Mouse (Mus musculus): ENCODE measurements around the gene 6430628N08Rik. TPM values are rescaled to one million over a fixed set of nuclear protein-coding genes. Genes with fewer than 3 reads are reported as not detected.
A peak's percentile ranks its signal among the peaks of the same experiment; 100 is the strongest.

6430628N08Rik gene
- 0.23 TPM in 1 of 2 replicates, not detected in the other for polyA plus RNA-seq (2015; fragmentation: Nextera tagmentation; extraction: Ambion mirVana)

GRCm38 (mm10) chr4:115890553-115890952 is at the start of gene 6430628N08Rik:
6430628N08Rik (plus strand) TSS chr4:115890665.
- peak within 1 kb of the TSS; percentile 27 for H3K4me3 ChIP-seq (replicated peaks)
- H3K4me2 ChIP-seq (replicated peaks): peak within 1 kb of the TSS; percentile 49
- H3K4me1 ChIP-seq: peaks cover 9% of the 10 kb centered on the region
- under 1% methylated on average over 31 of the region's 31 CpGs for WGBS
- no peaks in the 10 kb centered on the region for H3K9me3 ChIP-seq (replicated peaks)
- H3K27me3 ChIP-seq: peaks cover 51% of the 10 kb centered on the region
- H3K9ac ChIP-seq: 0 out of 2 replicates have a peak within 1 kb of the TSS, but pooled peaks have one; percentile 1
- no peak within 1 kb of the TSS for H3K27ac ChIP-seq (replicated peaks)
- no peaks in the 10 kb centered on the region for H3K36me3 ChIP-seq
- no peak for ATAC-seq (ENCODE audit: insufficient number of reproducible peaks, low FRiP score, low TSS enrichment, low read depth)

GRCm38 (mm10) chr4:115840842-115841241 is 49.6 kb upstream of the 6430628N08Rik start:
- H3K27ac ChIP-seq (replicated peaks): no peak overlapping the region
- H3K36me3 ChIP-seq: no peaks in the 10 kb centered on the region
- no peaks in the 10 kb centered on the region for H3K9me3 ChIP-seq (replicated peaks)
- no peak overlapping the region for H3K9ac ChIP-seq
- no peak for ATAC-seq (ENCODE audit: insufficient number of reproducible peaks, low FRiP score, low TSS enrichment, low read depth)
- 91% methylated on average over 4 of the region's 4 CpGs for WGBS
- no peak overlapping the region for H3K4me3 ChIP-seq (replicated peaks)
- H3K4me1 ChIP-seq: peaks cover 8% of the 10 kb centered on the region
- H3K27me3 ChIP-seq: no peaks in the 10 kb centered on the region
- no peak overlapping the region for H3K4me2 ChIP-seq (replicated peaks)

GRCm38 (mm10) chr4:115846656-115847055 is 43.8 kb upstream of the 6430628N08Rik start:
- peaks cover 28% of the 10 kb centered on the region for H3K36me3 ChIP-seq
- no peak overlapping the region for H3K9ac ChIP-seq
- no peaks in the 10 kb centered on the region for H3K9me3 ChIP-seq (replicated peaks)
- ATAC-seq (ENCODE audit: insufficient number of reproducible peaks, low FRiP score, low TSS enrichment, low read depth): no peak
- 48% methylated on average over 2 of the region's 2 CpGs for WGBS
- H3K27ac ChIP-seq (replicated peaks): no peak overlapping the region
- no peak overlapping the region for H3K4me2 ChIP-seq (replicated peaks)
- no peaks in the 10 kb centered on the region for H3K27me3 ChIP-seq
- H3K4me1 ChIP-seq: 0 out of 2 replicates have a peak, but pooled peaks cover 3% of the 10 kb centered on the region
- H3K4me3 ChIP-seq (replicated peaks): no peak overlapping the region

GRCm38 (mm10) chr4:115847377-115847776 is 43.1 kb upstream of the 6430628N08Rik start:
- no peak for ATAC-seq (ENCODE audit: insufficient number of reproducible peaks, low FRiP score, low TSS enrichment, low read depth)
- H3K4me2 ChIP-seq (replicated peaks): no peak overlapping the region
- no peak overlapping the region for H3K27ac ChIP-seq (replicated peaks)
- 0 out of 2 replicates have a peak, but pooled peaks cover 3% of the 10 kb centered on the region for H3K4me1 ChIP-seq
- peaks cover 35% of the 10 kb centered on the region for H3K36me3 ChIP-seq
- no peak overlapping the region for H3K4me3 ChIP-seq (replicated peaks)
- WGBS: 40% methylated on average over 5 of the region's 5 CpGs
- H3K9me3 ChIP-seq (replicated peaks): no peaks in the 10 kb centered on the region
- no peak overlapping the region for H3K9ac ChIP-seq
- no peaks in the 10 kb centered on the region for H3K27me3 ChIP-seq

- 0 out of 2 replicates have a peak, but pooled peaks cover 3% of the 10 kb centered on the region for H3K4me1 ChIP-seq
- peaks cover 40% of the 10 kb centered on the region for H3K36me3 ChIP-seq
- no peak overlapping the region for H3K9ac ChIP-seq
- ATAC-seq (ENCODE audit: insufficient number of reproducible peaks, low FRiP score, low TSS enrichment, low read depth): no peak
- H3K27ac ChIP-seq (replicated peaks): no peak overlapping the region
- H3K27me3 ChIP-seq: no peaks in the 10 kb centered on the region
- H3K9me3 ChIP-seq (replicated peaks): no peaks in the 10 kb centered on the region
- no peak overlapping the region for H3K4me2 ChIP-seq (replicated peaks)
- 97% methylated on average over 1 of the region's 1 CpGs for WGBS
- H3K4me3 ChIP-seq (replicated peaks): no peak overlapping the region
These were observed 42.4 kb upstream of the 6430628N08Rik start for GRCm38 (mm10) chr4:115848083-115848482.

- no peak overlapping the region for H3K4me3 ChIP-seq (replicated peaks)
- ATAC-seq (ENCODE audit: insufficient number of reproducible peaks, low FRiP score, low TSS enrichment, low read depth): no peak
- WGBS: 66% methylated on average over 8 of the region's 8 CpGs
- no peak overlapping the region for H3K27ac ChIP-seq (replicated peaks)
- H3K27me3 ChIP-seq: no peaks in the 10 kb centered on the region
- H3K9me3 ChIP-seq (replicated peaks): no peaks in the 10 kb centered on the region
- 0 out of 2 replicates have a peak, but pooled peaks cover 3% of the 10 kb centered on the region for H3K4me1 ChIP-seq
- H3K9ac ChIP-seq: no peak overlapping the region
- peaks cover 44% of the 10 kb centered on the region for H3K36me3 ChIP-seq
- no peak overlapping the region for H3K4me2 ChIP-seq (replicated peaks)
These were observed 41.3 kb upstream of the 6430628N08Rik start for GRCm38 (mm10) chr4:115848990-115849677.

GRCm38 (mm10) chr4:115850111-115850510 is 40.4 kb upstream of the 6430628N08Rik start:
- Histone ChIP-seq H3K4me1 (peaks cover 10% of the 10 kb centered on the region; the same call in 1 of the 2 replicates), H3K4me3 (replicated peaks) (no peak overlapping the region), H3K9me3 (replicated peaks) (no peaks in the 10 kb centered on the region), H3K4me2 (replicated peaks) (no peak overlapping the region), H3K27me3 (no peaks in the 10 kb centered on the region), H3K9ac (no peak overlapping the region), H3K36me3 (peaks cover 44% of the 10 kb centered on the region), H3K27ac (replicated peaks) (no peak overlapping the region)
- WGBS: 69% methylated on average over 2 of the region's 2 CpGs
- no peak for ATAC-seq (ENCODE audit: insufficient number of reproducible peaks, low FRiP score, low TSS enrichment, low read depth)

GRCm38 (mm10) chr4:115850631-115851030 is 39.8 kb upstream of the 6430628N08Rik start:
- H3K9me3 ChIP-seq (replicated peaks): no peaks in the 10 kb centered on the region
- H3K36me3 ChIP-seq: peaks cover 44% of the 10 kb centered on the region

GRCm38 (mm10) chr4:115851569-115851968 is 38.9 kb upstream of the 6430628N08Rik start:
- H3K4me2 ChIP-seq (replicated peaks): no peak overlapping the region
- H3K9me3 ChIP-seq (replicated peaks): no peaks in the 10 kb centered on the region
- peaks cover 44% of the 10 kb centered on the region for H3K36me3 ChIP-seq
- ATAC-seq (ENCODE audit: insufficient number of reproducible peaks, low FRiP score, low TSS enrichment, low read depth): no peak
- H3K27me3 ChIP-seq: no peaks in the 10 kb centered on the region
- WGBS: 82% methylated on average over 6 of the region's 6 CpGs
- peaks cover 18% of the 10 kb centered on the region for H3K4me1 ChIP-seq
- no peak overlapping the region for H3K27ac ChIP-seq (replicated peaks)
- no peak overlapping the region for H3K9ac ChIP-seq
- no peak overlapping the region for H3K4me3 ChIP-seq (replicated peaks)

More at GRCm38 (mm10) chr4:115850631-115851030, 39.8 kb upstream of the 6430628N08Rik start:
- Histone ChIP-seq H3K9ac (no peak overlapping the region), H3K4me2 (replicated peaks) (no peak overlapping the region), H3K4me1 (peaks cover 15% of the 10 kb centered on the region), H3K27ac (replicated peaks) (no peak overlapping the region), H3K27me3 (no peaks in the 10 kb centered on the region), H3K4me3 (replicated peaks) (no peak overlapping the region)
- 61% methylated on average over 2 of the region's 2 CpGs for WGBS
- ATAC-seq (ENCODE audit: insufficient number of reproducible peaks, low FRiP score, low TSS enrichment, low read depth): no peak

- no peak overlapping the region for H3K4me2 ChIP-seq (replicated peaks)
- H3K9ac ChIP-seq: no peak overlapping the region
- peaks cover 53% of the 10 kb centered on the region for H3K36me3 ChIP-seq
- H3K4me3 ChIP-seq (replicated peaks): no peak overlapping the region
- no peaks in the 10 kb centered on the region for H3K9me3 ChIP-seq (replicated peaks)
- H3K4me1 ChIP-seq: peaks cover 15% of the 10 kb centered on the region
- H3K27ac ChIP-seq (replicated peaks): no peak overlapping the region
- H3K27me3 ChIP-seq: no peaks in the 10 kb centered on the region
- 49% methylated on average over 6 of the region's 6 CpGs for whole genome bisulfite sequencing
- ATAC-seq (ENCODE audit: insufficient number of reproducible peaks, low FRiP score, low TSS enrichment, low read depth): 0 out of 2 replicates have a peak, but pooled peaks have one; percentile 35
These were observed 35.4 kb upstream of the 6430628N08Rik start for GRCm38 (mm10) chr4:115855100-115855499.

GRCm38 (mm10) chr4:115855609-115856008 is 34.9 kb upstream of the 6430628N08Rik start:
- no peak overlapping the region for H3K9ac ChIP-seq

More at GRCm38 (mm10) chr4:115855609-115856008, 34.9 kb upstream of the 6430628N08Rik start:
- no peaks in the 10 kb centered on the region for H3K9me3 ChIP-seq (replicated peaks)
- peaks cover 51% of the 10 kb centered on the region for H3K36me3 ChIP-seq
- H3K27ac ChIP-seq (replicated peaks): no peak overlapping the region
- peaks cover 15% of the 10 kb centered on the region for H3K4me1 ChIP-seq
- WGBS: 49% methylated on average over 4 of the region's 4 CpGs
- ATAC-seq (ENCODE audit: insufficient number of reproducible peaks, low FRiP score, low TSS enrichment, low read depth): no peak
- H3K4me3 ChIP-seq (replicated peaks): no peak overlapping the region
- H3K4me2 ChIP-seq (replicated peaks): no peak overlapping the region
- no peaks in the 10 kb centered on the region for H3K27me3 ChIP-seq

Measured in embryonic facial prominence, embryonic 15.5 days (tissue).